Mouse (Mus musculus) neural tube, embryonic 11.5 days (tissue): Measurements from ENCODE around the gene Rnf181. TPM values are rescaled to one million over a fixed set of nuclear protein-coding genes. Genes with fewer than 3 reads are reported as not detected.

ENCODE experiments used
- ATAC-seq: fragments of 200-750 bp; cut with Nextera tagmentation; 2 replicates; pipeline ENCODE4 v1.8.0; 2017; ENCODE audit warnings: moderate number of reproducible peaks, mild to moderate bottlenecking, moderate TSS enrichment, moderate library complexity; ENCODE audit not compliant: insufficient read depth, low FRiP score, low TSS enrichment
- DNase-seq: peaks from one replicate; pipeline ENCODE4 v3.0.0-alpha.2; 2015; ENCODE audit warnings: low spot score
- H3K27ac ChIP-seq: fragments of 300-500 bp; sonication (generic); 2 replicates; pipeline ENCODE4 v1.5.1; 2014; ENCODE audit warnings: low read depth, mild to moderate bottlenecking, low read length
- H3K27me3 ChIP-seq: fragments of 300-500 bp; sonication (generic); 2 replicates; pipeline ENCODE4 v1.6.1; 2014; ENCODE audit warnings: mild to moderate bottlenecking, low read length, mixed read lengths; ENCODE audit not compliant: control insufficient read depth, insufficient read depth
- H3K36me3 ChIP-seq: fragments of 300-500 bp; sonication (generic); 2 replicates; pipeline ENCODE4 v1.6.1; 2014; ENCODE audit warnings: mild to moderate bottlenecking, low read length, moderate library complexity, mixed read lengths; ENCODE audit not compliant: control insufficient read depth, insufficient read depth
- H3K4me1 ChIP-seq: fragments of 300-500 bp; sonication (generic); 2 replicates; pipeline ENCODE4 v1.6.1; 2014; ENCODE audit warnings: low read length, mixed read lengths; ENCODE audit not compliant: control insufficient read depth, insufficient read depth
- H3K4me2 ChIP-seq: fragments of 300-500 bp; sonication (generic); 2 replicates; pipeline ENCODE4 v1.6.1; 2014; ENCODE audit warnings: low read depth, mild to moderate bottlenecking, moderate library complexity
- H3K4me3 ChIP-seq: fragments of 300-500 bp; sonication (generic); 2 replicates; pipeline ENCODE4 v1.5.1; 2014; ENCODE audit warnings: low read depth, low read length
- H3K9ac ChIP-seq: fragments of 300-500 bp; sonication (generic); 2 replicates; pipeline ENCODE4 v1.6.1; 2014; ENCODE audit warnings: mild to moderate bottlenecking, low read length
- H3K9me3 ChIP-seq: fragments of 300-500 bp; sonication (generic); 2 replicates; pipeline ENCODE4 v1.6.1; 2016; ENCODE audit warnings: low read length; ENCODE audit not compliant: control insufficient read depth
- WGBS: fragments of 180-500 bp; shearing (Covaris S2); extraction: QIAGEN DNeasy Blood & Tissue Kit; methylation state at CpG from one replicate; pipeline ENCODE4 v1.1.7; 2014; 5-methylcytosine and 5-hydroxymethylcytosine counted together
- polyA plus RNA-seq: library from polyadenylated mRNA; unstranded; fragments of >200 nt; fragmentation: Nextera tagmentation; extraction: Ambion mirVana; gene quantifications from 2 replicates; pipeline ENCODE4 v1.2.1, GENCODE M21; 2014

Rnf181 gene
- polyA plus RNA-seq, 1 experiment from 2014 or later: 114 TPM

DNA sequence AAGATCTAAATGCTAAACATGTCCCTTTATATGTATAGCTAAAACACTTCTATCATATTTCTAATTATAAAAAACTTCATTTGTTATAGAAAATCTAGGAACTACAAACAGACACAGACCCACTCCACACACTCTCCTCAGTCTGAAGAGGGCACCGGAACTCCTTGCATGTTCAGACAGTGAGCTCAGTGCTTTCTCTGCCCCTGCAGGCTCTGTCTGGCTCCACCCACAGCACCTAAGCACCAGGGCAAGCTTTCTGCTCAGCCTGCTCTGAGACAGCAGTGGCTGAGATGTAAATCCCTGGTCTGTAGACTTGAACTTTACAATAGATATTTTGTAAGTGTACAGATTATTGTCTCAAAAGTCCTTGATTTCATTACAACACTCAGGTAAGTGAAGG lies 50.7 kb downstream of the Rnf181 start:
- no peak overlapping the region for H3K9ac ChIP-seq
- WGBS: 88% methylated on average over 1 of the region's 1 CpGs
- no peaks in the 10 kb centered on the region for H3K27me3 ChIP-seq
- no peak overlapping the region for H3K4me2 ChIP-seq
- H3K4me1 ChIP-seq: no peaks in the 10 kb centered on the region
- peaks cover 11% of the 10 kb centered on the region for H3K36me3 ChIP-seq
- ATAC-seq (no peak), DNase-seq (no peak)
- no peak overlapping the region for H3K4me3 ChIP-seq
- no peaks in the 10 kb centered on the region for H3K9me3 ChIP-seq
- no peak overlapping the region for H3K27ac ChIP-seq

DNA sequence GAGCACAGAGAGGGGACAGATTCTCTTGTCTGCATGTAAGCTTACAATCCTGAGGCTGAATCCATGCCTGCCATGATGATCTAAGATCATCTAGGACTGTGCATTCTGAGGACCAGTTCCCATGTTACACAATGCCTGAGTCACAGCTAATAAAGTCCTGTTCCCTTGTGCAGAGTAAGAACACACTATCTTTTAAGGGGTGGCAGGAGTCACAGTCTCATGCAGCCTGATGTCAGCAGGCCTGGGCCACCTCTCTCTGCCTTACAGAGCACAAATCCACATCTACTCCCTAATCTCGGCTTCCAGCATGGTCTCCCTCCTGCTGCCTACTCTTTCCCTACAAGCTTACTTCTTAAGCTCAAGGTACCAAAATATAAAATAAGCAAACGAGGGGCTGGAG lies 51.4 kb downstream of the Rnf181 start:
- H3K9ac ChIP-seq: no peak overlapping the region
- no peaks in the 10 kb centered on the region for H3K9me3 ChIP-seq
- ATAC-seq (no peak), DNase-seq (no peak)
- H3K4me3 ChIP-seq: no peak overlapping the region
- no peak overlapping the region for H3K27ac ChIP-seq
- H3K4me1 ChIP-seq: no peaks in the 10 kb centered on the region
- 88% methylated on average over 2 of the region's 2 CpGs for WGBS
- peaks cover 8% of the 10 kb centered on the region for H3K36me3 ChIP-seq
- no peaks in the 10 kb centered on the region for H3K27me3 ChIP-seq
- H3K4me2 ChIP-seq: no peak overlapping the region

DNA sequence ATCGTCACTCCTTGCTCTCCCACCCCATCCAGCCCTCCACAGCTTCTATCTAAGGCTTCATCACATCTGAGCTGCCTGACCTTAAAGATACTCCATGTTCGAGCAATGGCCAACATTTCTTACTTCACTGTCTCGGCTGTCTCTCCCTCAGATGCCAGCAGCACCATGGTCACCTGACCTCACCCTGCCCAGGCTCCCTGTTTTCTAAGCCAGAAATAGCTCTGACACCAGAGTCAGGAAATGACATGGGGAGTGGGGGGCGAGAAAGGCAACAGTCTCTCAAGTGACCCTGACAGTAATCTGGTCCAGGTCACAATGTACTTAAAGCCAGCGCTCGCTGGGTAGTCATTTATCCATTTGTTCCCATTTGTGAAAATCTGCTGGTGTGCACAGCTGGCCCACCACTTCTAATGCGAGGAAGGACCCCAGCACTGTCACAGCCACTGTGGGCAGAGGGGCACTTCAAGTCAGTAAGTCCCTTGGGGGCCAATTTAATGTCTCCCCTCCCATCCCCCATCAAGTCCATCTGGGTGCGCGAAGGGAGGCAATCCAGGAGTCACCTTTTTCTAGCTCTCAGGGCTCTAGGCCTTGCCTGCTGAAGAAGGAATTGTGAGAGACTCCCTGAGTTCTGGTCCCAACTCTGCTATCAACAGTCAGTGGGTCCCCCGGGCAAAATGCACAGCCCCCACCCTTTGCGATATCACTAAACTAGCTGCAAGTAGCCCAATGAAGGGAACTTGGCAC lies 53.5 kb downstream of the Rnf181 start:
- Histone ChIP-seq H3K9ac (no peak overlapping the region), H3K4me1 (no peaks in the 10 kb centered on the region), H3K36me3 (peaks cover 8% of the 10 kb centered on the region), H3K4me3 (no peak overlapping the region), H3K4me2 (no peak overlapping the region), H3K9me3 (no peaks in the 10 kb centered on the region), H3K27ac (no peak overlapping the region), H3K27me3 (no peaks in the 10 kb centered on the region)
- ATAC-seq (no peak), DNase-seq (no peak)
- WGBS: 87% methylated on average over 11 of the region's 11 CpGs

DNA sequence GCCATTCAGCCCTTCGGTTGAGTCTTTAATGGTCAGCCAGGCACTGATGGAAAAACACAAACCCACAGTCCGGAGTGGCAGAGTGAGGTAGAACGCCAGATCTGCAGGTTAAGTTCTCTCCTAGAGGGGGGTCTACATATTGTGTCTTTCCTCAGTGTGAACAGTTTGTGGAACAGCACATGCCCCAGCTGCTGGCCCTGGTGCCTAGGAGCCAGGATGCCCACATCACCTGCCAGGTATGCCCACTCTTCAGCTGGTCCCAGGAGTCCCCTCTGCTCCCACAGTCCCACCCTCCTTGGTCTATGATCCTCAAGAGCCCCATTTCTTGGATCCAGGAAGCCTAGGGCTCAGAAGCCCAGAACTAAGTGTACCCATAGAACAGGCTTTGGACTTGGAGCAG lies 54.6 kb downstream of the Rnf181 start:
- no peak overlapping the region for H3K4me3 ChIP-seq
- no peak overlapping the region for H3K27ac ChIP-seq
- H3K9me3 ChIP-seq: no peaks in the 10 kb centered on the region
- H3K4me2 ChIP-seq: no peak overlapping the region
- H3K27me3 ChIP-seq: no peaks in the 10 kb centered on the region
- DNase-seq: no peak
- H3K9ac ChIP-seq: no peak overlapping the region
- H3K36me3 ChIP-seq: peaks cover 2% of the 10 kb centered on the region; the same call in 1 of the 2 replicates
- ATAC-seq: no peak
- no peaks in the 10 kb centered on the region for H3K4me1 ChIP-seq
- WGBS: 94% methylated on average over 3 of the region's 3 CpGs

Other genes starting within 250 kb of the Rnf181 start
- gene Atoh8, start 131.4 kb downstream of the Rnf181 start, polyA plus RNA-seq: 8.5 and 9.4 TPM in 2 replicates
- not detected in 2 replicates for gene Sftpb, start 62.3 kb downstream of the Rnf181 start, polyA plus RNA-seq
- gene Usp39, start 21.8 kb downstream of the Rnf181 start, polyA plus RNA-seq: 95.7 and 104 TPM in 2 replicates
- 17.4 TPM in 2 replicates for gene 0610030E20Rik, start 19.6 kb downstream of the Rnf181 start, polyA plus RNA-seq
- gene Tmem150a, start 11.5 kb downstream of the Rnf181 start, polyA plus RNA-seq: 9.3 and 12.4 TPM in 2 replicates
- gene Vamp5, start 13.5 kb upstream of the Rnf181 start, polyA plus RNA-seq: 13.4 and 16.3 TPM in 2 replicates
- 38.5 and 45.2 TPM in 2 replicates for gene Vamp8, start 23.7 kb upstream of the Rnf181 start, polyA plus RNA-seq
- 11.2 and 14.7 TPM in 2 replicates for gene Ggcx, start 47.4 kb upstream of the Rnf181 start, polyA plus RNA-seq
- 449 TPM in 2 replicates for gene Mat2a, start 72.6 kb upstream of the Rnf181 start, polyA plus RNA-seq
- not detected in 2 replicates for gene Sh2d6, start 154.8 kb upstream of the Rnf181 start, polyA plus RNA-seq
- 10.1 and 10.2 TPM in 2 replicates for gene Capg, start 177.4 kb upstream of the Rnf181 start, polyA plus RNA-seq
- 16.5 and 17.0 TPM in 2 replicates for gene Elmod3, start 231.5 kb upstream of the Rnf181 start, polyA plus RNA-seq
- gene Retsat, start 231.5 kb upstream of the Rnf181 start, polyA plus RNA-seq: 7.1 and 7.7 TPM in 2 replicates